Mouse (Mus musculus): ENCODE measurements at regions not wholly inside any gene's neighbourhood (a gene's known extent, or its start where the extent isn't known, plus 50 kb on each side); places are given as distances from the start of the nearest gene placed in this dataset.
"Not testable (repeated sequence)": the region's sequence is repeated elsewhere in the genome, so short reads cannot be mapped to it uniquely, and the experiment has no call there.

- DNase-seq (ENCODE audit: low spot score in 2 of 2): peak; percentile 3 to 72
These were observed 84.9 kb downstream of the Impad1 start for GRCm38 (mm10) chr4:4708261-4708660.

GRCm38 (mm10) chr4:4699102-4699501 lies 94.1 kb downstream of the Impad1 start:
- no peak for DNase-seq (ENCODE audit: low spot score in 2 of 2)

DNA sequence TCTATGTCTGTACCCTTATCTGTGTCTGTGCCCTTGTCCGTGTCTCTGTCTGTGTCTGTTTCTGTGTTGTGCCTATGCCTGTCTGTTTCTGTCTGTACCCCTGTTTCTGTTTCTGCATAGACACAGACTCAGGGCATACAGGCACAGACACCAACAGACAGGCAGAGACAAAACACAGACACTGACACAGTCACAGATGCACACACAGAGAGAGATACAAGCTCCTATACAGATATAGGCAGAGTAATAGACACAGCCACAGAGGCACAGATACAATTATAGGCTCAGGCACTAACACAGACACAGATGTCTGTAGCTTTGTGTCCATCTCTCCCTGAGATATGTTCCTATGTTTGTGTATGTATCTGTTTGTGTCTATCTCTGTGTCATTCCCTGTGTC lies 97.7 kb downstream of the Impad1 start:
- DNase-seq (ENCODE audit: low spot score in 2 of 2): no peak

GRCm38 (mm10) chr4:4686920-4687319 lies 106.2 kb downstream of the Impad1 start:
- DNase-seq (ENCODE audit: low spot score in 2 of 2): no peak

DNA sequence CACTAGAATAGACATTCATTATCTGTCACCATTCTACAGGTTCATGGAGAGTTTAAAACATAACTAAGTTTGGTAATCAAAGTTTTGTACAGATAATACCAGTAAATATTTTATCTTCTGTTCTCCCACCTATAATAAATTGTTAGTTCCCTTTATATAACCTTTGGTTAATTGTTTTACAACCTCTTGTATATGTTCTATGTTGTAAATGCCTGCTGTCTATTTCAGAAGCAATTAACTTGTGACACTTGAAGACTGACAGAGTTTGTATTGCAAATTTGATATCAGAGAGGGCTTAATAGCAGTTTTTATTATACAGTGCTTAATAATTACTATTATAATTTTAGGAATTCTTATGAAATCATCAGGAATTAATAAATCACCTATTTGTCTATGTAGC lies 118.5 kb downstream of the Impad1 start:
- DNase-seq (ENCODE audit: low spot score in 2 of 2): no peak

GRCm38 (mm10) chr4:4650251-4650650 lies 142.9 kb downstream of the Impad1 start:
- no peak for DNase-seq (ENCODE audit: low spot score in 2 of 2)

DNA sequence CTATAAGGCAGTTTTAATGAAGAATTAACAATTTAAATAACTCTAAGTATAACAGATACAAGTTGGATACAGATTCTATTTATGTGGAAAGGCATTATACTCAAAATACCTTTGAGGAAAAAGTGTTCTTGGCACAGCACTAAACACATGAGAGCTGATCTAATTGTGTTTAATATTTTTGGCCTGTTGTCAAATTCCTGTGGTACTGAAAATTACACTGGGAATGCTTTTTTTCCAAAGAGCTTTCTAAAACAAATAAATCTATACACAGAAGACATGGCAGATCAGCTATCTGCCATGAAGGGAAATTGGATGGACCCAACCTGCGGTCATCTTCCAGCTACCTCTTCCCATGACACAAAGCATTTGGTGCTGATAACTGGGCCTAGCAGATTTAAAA lies 147.9 kb downstream of the Impad1 start:
- no peak for DNase-seq (ENCODE audit: low spot score in 2 of 2)

DNA sequence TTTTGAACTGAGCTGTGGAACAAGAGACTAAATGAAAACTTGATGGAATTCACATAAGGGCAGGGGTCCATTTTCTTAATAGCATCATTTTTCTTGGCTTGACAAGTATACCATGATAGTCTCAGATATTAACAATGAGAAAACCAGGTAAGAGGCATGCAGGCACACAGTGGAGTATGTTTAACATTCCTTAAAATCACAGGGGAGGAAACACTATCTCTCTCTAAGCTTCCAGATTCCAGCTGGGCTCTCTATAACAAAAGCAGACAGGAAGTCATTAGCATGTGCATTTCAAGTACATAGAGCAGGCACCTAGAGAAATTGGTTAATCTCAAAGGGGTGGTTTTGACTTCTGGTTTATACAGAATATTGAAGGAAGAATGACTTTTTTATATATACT lies 156.9 kb downstream of the Impad1 start:
- DNase-seq (ENCODE audit: low spot score in 2 of 2): no peak

- DNase-seq (ENCODE audit: low spot score in 2 of 2): no peak
These were observed 157.3 kb downstream of the Impad1 start for GRCm38 (mm10) chr4:4635856-4636255.

DNA sequence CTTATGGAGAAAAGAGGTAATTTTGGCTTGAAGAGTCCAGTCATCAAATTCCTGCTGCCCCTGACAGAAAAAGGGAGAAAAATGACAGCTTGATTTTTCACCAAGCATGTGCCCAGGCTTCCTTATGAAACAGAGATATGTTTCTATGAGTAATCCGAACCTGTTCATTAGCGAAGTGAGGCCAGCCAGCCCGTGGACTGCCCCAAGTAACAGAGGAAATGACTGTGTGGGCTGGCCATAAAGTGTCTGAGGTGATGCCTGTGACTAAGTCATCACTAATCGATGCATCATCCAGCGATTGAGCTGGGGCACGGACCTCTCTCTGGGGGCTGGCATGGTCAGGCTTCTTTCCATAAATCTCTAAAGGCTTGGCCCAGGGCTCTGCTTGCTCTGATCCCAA lies 157.8 kb downstream of the Impad1 start:
- DNase-seq (ENCODE audit: low spot score in 2 of 2): no peak

DNA sequence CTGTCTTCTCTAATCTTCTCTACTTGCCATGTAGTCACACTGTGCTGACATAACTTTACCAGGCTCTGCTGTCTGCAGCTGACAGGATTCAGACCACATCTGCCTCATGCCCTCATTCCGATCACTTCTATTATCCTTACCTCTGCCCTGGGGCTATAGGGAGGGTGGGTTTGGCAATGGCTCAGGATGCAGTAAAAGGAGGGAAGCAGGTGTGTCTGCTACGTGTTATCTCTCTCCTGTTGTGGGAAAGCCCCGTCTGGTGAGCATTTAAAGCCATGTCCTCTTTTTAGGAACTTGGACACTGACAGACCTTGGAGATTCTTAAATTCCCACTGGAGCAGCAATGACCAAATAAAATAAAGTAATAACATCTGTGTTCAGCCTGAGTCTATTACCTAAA lies 158.5 kb downstream of the Impad1 start:
- no peak for DNase-seq (ENCODE audit: low spot score in 2 of 2)

DNA sequence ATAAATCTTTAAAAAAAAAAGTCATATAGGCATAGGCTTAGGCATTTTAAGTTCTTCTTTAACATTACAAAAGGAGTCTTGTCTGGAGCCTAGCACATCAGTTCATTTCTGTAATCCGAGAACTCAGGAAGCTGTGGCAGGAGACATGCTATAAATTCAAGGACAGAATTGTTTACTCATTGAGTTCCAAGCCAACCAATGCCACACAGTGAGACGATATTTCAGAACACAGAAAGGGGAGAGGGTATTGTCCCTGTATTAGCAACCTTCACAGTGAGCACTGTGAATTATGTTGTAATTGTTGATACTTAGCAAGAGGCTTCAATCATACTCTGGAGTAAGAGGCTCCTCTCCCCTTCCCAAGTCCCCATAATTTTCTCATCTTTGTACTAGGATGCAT lies 162.4 kb downstream of the Impad1 start:
- DNase-seq (ENCODE audit: low spot score in 2 of 2): no peak

DNA sequence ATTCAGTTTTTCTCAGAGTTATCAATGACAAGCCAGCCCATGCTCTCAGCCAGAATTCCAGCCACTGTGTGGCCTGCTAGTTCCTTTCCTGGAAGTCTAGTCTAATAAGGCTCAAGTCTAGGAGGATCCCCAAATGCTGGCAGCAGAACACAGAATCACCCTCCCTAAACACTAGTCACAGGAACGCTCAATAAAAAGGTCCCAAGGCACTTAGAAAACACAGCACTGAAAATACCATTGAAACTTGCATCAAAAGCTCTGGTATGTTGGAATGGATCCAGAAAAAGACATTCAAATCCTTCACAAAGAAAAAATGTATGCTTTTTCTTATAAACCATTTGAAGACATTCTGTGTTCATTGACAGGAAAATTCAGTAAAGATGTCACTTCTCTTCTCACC lies 163.9 kb downstream of the Impad1 start:
- no peak for DNase-seq (ENCODE audit: low spot score in 2 of 2)

GRCm38 (mm10) chr4:4623840-4624239 lies 169.3 kb downstream of the Impad1 start:
- DNase-seq (ENCODE audit: low spot score in 2 of 2): no peak

GRCm38 (mm10) chr4:4620135-4620534 lies 173.0 kb downstream of the Impad1 start:
- not testable (repeated sequence) for DNase-seq (ENCODE audit: low spot score in 2 of 2)

- no peak for DNase-seq (ENCODE audit: low spot score in 2 of 2)
These were observed 178.6 kb downstream of the Impad1 start for GRCm38 (mm10) chr4:4614577-4614976.

All from layer of hippocampus, adult 18-20 months (tissue).